Mouse (Mus musculus): ENCODE measurements around the gene Ltb4r2.

Gene Ltb4r2

GRCm38 (mm10) chr14:55761163-55761562 is at the start of gene Ltb4r2:
Gene Ltb4r2 (plus strand): TSS chr14:55761428.
- DNase-seq: no peak

- no peak for DNase-seq
These were observed 49.4 kb upstream of the Ltb4r2 start for GRCm38 (mm10) chr14:55711786-55712185.

DNA sequence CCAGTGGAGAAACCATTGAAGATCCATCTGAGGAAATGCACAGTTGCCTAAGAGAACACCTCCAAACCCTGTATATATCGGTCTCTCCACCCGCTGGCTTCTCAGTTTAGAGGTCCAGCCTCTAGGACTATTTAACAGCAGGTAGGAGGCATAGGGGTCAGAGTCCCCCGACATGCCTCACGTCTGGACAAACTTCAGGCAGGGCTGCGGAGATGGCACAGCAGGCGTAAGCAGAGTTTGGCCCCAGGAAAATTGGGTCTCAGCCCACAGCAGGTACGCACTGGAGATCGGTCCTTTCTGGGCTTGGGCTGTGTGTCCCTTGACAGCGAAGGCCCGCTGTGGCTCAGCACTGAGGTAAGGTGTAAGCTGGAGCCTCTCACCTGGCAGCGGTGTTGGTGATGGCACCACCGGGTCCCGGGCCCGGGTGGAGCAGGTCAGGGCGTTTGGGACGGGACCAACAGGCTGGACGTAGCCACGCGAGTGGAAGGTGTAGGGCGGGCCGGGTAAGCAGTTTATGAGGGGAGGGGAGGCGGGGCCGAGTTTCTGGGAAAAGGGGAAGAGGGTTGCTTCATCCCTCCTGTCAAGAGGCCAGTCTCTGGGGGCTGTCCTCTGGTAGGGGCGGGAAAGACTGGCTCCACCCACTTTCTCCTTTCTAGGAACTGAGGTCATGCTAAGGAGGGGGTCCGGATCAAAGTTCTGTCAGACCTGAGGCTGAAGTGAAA is 48.1 kb upstream of the Ltb4r2 start:
- DNase-seq: peak in 1 of 2 experiments; percentile 11

DNA sequence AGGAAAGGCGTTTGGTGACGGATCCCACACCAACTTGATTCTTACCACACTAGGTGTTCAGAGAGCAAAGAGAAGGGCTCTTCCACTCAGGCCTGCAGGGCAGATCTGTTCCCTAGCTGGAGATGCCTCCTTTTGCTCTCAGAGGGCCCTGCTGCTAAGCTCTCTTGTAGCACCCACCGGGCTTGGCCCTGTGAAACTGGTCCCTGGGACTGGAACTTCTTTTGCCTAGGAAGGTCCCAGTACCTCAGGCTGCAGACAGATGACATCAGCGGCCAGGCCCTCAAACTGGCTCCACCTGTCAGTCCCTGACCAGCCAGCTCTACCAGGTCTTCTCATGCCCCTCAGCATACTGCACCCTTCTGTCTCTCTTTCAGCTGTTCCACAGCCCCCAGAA is 47.5 kb upstream of the Ltb4r2 start, which contains the start of gene Tgm1:
Gene Tgm1, minus strand, starts transcription at position 198 of the 394 bp plus-strand sequence.
- DNase-seq: no peak

- DNase-seq: no peak
These were observed 46.3 kb upstream of the Ltb4r2 start for GRCm38 (mm10) chr14:55714893-55715292.

- DNase-seq: no peak
These were observed 45.0 kb upstream of the Ltb4r2 start for GRCm38 (mm10) chr14:55716271-55716670.

- no peak for DNase-seq
These were observed 44.3 kb upstream of the Ltb4r2 start for GRCm38 (mm10) chr14:55716884-55717283.

GRCm38 (mm10) chr14:55719737-55720136 is 41.5 kb upstream of the Ltb4r2 start:
- DNase-seq: no peak

- no peak for DNase-seq
These were observed 40.6 kb upstream of the Ltb4r2 start for GRCm38 (mm10) chr14:55720666-55721065.

GRCm38 (mm10) chr14:55721076-55721475 is 40.2 kb upstream of the Ltb4r2 start:
- no peak for DNase-seq

DNA sequence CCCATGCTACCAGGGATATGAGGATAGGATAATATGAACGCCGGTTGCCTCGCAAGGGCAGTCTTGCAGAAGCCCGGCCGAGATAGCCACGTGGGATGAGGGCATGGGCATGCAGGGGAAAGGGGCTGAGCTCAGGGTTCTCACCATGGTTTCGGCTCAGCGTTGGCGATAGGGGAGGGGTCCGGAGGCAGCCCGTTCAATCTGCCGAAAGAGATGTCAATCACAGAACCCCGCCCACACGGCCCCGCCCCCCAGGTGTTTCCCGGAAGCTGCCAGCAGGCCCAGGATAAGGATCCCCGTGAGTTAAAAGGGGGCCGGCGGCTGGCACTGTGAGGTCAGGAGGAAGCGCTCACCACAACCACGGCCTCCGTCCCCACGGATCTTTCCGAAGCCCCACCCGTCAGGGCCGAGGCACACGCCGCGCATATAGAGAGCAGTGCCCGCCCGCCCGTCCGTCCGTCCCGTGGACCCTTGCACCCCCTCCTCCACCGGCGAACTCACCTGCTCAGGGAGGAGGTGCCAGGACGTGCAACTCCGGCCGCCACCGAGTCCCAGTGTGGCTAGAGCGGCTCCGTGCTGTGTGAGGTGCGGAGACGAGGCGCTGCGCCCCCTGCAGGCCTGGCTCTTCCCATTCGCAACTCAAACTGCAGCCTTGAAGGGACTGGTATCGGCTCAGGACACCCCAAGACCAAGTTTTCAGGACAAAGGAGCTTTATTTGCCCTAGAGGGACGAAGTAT is 39.4 kb upstream of the Ltb4r2 start, which contains the start of gene Rabggta:
Gene Rabggta, minus strand, starts transcription at position 564 of the 738 bp plus-strand sequence.
- DNase-seq: peak; percentile 87 to 92

GRCm38 (mm10) chr14:55722438-55722945 is 38.7 kb upstream of the Ltb4r2 start:
- DNase-seq: no peak

- no peak for DNase-seq
These were observed 37.8 kb upstream of the Ltb4r2 start for GRCm38 (mm10) chr14:55723433-55723832.

- DNase-seq: peak; percentile 38 to 49
These were observed 36.8 kb upstream of the Ltb4r2 start for GRCm38 (mm10) chr14:55724411-55724871.

DNA sequence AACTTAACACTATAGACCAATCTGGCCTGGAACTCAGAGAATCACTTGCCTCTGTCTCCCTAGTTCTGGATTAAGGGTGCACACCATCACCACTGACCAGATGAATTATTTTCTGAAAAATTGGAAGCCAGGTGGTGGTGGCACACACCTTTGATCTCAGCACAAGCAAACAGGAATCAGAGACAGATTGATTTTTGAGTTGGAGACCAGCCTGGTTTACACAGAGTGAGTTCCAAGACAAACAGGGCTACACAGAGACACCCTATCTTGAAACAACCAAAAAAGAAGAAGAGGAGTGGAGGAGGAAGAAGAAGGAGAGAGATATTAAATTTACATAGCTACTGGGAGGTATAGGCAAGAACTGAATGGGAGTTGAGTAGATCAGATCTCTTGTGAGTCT is 35.0 kb upstream of the Ltb4r2 start:
- no peak for DNase-seq

- no peak for DNase-seq
These were observed 33.1 kb upstream of the Ltb4r2 start for GRCm38 (mm10) chr14:55727889-55728685.

DNA sequence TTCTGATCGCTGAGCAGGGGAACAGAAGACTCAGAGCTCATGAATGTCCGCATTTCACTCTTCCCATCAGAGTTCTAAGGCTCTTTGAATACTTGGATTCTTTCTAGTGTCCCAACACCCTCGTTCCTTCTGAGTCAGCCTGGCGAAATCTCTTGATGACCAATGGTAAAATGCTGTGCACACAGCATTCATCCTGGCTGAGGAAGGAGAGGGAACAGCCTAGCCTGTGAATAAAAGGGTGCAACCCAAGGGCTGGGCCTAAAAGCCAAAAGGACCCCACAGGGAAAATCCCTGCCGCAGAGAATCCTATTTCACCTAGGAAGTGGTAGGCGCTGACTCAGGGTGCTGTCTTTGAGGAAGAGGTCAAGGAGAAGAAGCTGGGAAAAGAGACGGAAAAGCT is 31.1 kb upstream of the Ltb4r2 start:
- no peak for DNase-seq

DNA sequence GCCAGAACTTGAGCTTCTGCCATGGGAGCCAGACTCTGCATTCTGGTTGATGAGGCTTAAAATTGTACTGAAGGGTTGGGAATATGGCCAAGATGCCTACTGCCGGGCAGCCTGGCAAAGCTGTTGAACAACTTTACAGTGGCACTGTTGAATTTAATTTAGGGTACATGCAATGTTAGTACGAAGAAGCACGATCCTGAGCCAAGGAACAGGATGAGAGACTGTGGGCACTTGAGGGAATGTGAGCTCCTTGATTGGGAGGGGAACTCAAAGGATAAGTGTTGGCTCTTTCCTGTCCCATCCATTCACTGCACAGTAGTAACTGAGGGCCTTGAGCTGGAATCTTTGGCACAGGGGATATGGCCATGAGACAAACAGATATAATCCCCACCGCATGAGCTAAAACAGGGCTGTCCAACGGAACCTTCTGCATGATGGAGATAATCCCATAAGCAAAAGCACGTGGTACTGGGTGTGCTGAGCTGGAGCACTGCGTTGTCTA is 30.6 kb upstream of the Ltb4r2 start:
- no peak for DNase-seq

- DNase-seq: no peak
These were observed 27.3 kb upstream of the Ltb4r2 start for GRCm38 (mm10) chr14:55733889-55734288.

- DNase-seq: no peak
These were observed 26.4 kb upstream of the Ltb4r2 start for GRCm38 (mm10) chr14:55734869-55735268.

GRCm38 (mm10) chr14:55735334-55735733 is 25.9 kb upstream of the Ltb4r2 start:
- no peak for DNase-seq

- no peak for DNase-seq
These were observed 25.5 kb upstream of the Ltb4r2 start for GRCm38 (mm10) chr14:55735758-55736157.

Data from spleen, adult 18-20 months (tissue).